Mouse (Mus musculus): ENCODE data around the gene Fam149a.

DNA sequence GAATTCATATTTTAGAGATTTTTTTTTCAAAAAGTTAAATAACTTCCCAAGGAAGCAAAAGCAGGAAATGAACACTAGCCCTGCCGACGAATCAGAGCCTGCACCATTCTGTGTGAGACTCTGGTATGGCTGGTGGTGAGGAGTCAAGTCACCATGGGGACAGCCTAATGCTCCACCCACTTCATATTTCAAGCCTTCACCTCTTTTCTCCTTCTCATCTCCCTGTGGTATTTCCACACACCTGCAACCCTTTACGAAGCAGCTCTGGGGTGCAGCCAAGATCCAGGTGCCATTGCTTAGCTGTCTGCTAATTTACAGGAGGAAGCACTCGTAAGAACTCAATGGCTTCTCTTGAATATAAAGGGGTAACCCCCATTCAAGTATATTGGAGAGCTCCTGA, 71.1 kb downstream of the Fam149a start:
- no peak for TF ChIP-seq CTCF (IDR thresholded peaks at IDR 0.05; ENCODE audit: low read depth)
- TF ChIP-seq EP300 (IDR thresholded peaks at IDR 0.05; ENCODE audit: low read depth) = no peak
